Mouse (Mus musculus): ENCODE results near the gene Sspn.

DNA sequence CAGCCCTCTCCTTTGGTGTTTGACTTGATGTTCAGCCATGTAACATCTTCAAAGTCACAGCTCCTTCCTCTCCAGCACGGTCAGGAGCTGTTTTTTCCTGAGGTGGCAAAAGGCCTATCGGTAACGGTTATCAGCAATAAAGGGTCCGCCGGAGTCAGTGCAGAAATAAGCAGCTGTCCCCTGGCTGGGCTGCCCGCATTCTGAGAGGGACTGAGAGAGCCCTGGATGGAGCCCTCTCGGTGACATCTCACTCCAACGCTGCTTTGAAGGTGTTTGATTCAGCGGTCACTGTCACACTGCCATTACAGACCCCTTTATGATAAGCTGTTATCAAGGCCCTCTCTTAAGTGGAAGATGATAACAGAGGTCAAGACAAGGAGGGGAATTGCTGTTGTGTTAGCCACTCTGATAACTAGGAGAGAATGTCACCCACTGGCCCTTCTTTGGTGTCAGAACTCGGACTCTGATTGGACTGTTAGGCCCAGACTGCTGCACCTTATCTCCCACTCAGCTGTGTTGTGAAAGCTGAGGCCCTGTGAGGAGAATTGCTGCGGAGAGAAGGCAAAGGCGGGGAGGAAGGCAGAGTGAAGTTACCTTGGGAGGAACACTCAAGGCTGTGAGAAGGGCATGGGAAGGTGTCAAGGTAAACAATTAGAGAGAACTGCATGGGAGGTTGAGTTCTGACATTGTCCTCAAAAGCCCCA lies 11.0 kb downstream of the Sspn start:
- TF ChIP-seq CTCF (IDR thresholded peaks at IDR 0.05; ENCODE audit: control insufficient read depth, insufficient read depth, insufficient read length): no peak
- TF ChIP-seq USF1 (IDR thresholded peaks at IDR 0.05; ENCODE audit: low read depth): no peak
- no peak for TF ChIP-seq CEBPB (IDR thresholded peaks at IDR 0.05; ENCODE audit: low read depth)
- no peak for TF ChIP-seq MAX (IDR thresholded peaks at IDR 0.05)
- no peak for TF ChIP-seq MYOG (IDR thresholded peaks at IDR 0.05; ENCODE audit: control insufficient read depth, extremely low read depth, insufficient read length)
- TF ChIP-seq FOSL1 (IDR thresholded peaks at IDR 0.05; ENCODE audit: insufficient read depth, low read length, poor library complexity, severe bottlenecking): no peak
- TF ChIP-seq MYOD1 (IDR thresholded peaks at IDR 0.05; ENCODE audit: control insufficient read depth, insufficient read length, low read depth): no peak

All from C2C12 (cell line).